Mouse (Mus musculus): Measurements from ENCODE around the gene Prx.
A peak's percentile ranks its signal among the peaks of the same experiment; 100 is the strongest.

Gene Prx

GRCm38 (mm10) chr7:27499036-27499435 is at the start of gene Prx:
TSS of gene Prx (plus strand) at chr7:27499324.
- no peak for DNase-seq

- DNase-seq, result no peak
Observed at GRCm38 (mm10) chr7:27451359-27451758, 47.8 kb upstream of the Prx start.

- DNase-seq, result no peak
Observed at GRCm38 (mm10) chr7:27452206-27452770, 46.8 kb upstream of the Prx start.

GRCm38 (mm10) chr7:27454461-27455121 is 44.5 kb upstream of the Prx start:
- DNase-seq, result no peak

- DNase-seq, result no peak
Observed at GRCm38 (mm10) chr7:27455273-27455672, 43.9 kb upstream of the Prx start.

GRCm38 (mm10) chr7:27458614-27459013 is 40.5 kb upstream of the Prx start:
- no peak for DNase-seq

- no peak for DNase-seq
Observed at GRCm38 (mm10) chr7:27459640-27460039, 39.5 kb upstream of the Prx start.

GRCm38 (mm10) chr7:27460477-27460876 is 38.6 kb upstream of the Prx start:
- DNase-seq, result no peak

- peak; percentile 48 for DNase-seq
Observed at GRCm38 (mm10) chr7:27467648-27468047, 31.5 kb upstream of the Prx start.

DNA sequence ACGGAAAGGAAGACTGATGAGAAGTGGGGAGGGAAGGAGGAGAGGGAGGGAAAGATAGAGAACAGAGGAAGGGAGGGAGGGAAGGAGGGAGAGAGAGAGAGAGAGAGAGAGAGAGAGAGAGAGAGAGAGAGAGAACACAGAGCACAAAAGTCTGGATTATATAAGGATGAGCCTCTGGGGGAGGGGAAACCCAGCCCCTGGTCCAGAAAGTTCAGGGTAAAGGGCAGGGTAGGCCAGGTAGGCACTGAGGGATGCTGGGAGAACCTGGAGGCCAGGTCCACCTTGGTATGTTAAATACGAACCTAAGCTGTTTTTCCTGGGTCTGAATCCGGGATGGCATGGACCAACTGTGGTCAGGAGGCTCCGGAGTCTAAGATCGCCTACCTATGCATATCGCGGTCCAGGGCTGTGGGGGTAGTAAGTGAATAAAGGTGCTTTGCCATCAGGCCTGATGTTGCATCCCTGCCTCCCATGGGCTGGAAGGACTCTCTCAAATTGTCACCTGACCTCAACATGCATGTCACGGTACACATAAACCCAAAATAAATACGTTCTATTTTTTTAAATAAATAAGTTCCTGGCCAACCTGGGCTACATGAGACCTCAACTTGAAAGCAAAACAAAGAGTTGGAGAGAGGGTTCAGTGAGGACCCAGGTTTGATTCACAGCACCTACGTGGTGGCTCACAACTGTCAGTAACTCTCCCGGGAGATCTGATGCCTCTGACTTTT is 27.6 kb upstream of the Prx start:
- peak; percentile 60 for DNase-seq

- peak; percentile 59 for DNase-seq
Observed at GRCm38 (mm10) chr7:27472596-27472995, 26.5 kb upstream of the Prx start.

DNA sequence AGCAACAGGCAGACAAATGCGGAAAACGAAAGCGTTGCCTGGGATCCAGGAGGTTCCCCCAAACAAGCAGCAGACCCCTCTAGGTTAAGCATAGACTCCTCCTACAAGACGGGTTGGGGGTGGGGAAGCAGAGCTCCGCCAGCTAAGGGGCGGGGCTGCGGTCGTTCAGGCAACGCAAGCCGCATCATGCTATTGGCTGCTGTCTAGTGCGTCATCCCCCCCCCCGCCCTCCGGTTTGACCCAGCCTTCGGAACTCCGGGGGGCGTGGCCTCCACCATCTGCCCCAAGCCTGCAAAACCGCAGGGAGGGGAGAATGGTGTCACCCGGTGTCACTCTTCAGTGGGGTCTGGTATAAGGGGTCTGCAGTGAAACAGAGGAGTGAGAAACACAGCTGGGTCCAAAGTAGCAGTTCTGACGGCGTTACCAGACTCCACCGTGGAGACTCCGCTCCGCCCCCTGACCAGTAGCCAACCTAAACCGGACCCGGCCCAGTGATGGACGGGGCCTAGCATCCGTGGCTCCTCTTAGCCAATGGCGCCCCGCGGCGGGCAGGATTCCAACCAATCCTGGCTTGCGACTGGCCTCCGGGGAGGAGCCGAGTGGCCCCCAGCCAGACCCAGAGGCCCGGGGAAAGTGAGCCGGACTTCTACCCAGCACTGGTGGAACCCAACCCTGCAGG is 25.8 kb upstream of the Prx start, which contains the start of gene Sertad3:
TSS of gene Sertad3 (plus strand) at position 613 of the 679 bp plus-strand sequence.
- DNase-seq, result peak; percentile 99

DNA sequence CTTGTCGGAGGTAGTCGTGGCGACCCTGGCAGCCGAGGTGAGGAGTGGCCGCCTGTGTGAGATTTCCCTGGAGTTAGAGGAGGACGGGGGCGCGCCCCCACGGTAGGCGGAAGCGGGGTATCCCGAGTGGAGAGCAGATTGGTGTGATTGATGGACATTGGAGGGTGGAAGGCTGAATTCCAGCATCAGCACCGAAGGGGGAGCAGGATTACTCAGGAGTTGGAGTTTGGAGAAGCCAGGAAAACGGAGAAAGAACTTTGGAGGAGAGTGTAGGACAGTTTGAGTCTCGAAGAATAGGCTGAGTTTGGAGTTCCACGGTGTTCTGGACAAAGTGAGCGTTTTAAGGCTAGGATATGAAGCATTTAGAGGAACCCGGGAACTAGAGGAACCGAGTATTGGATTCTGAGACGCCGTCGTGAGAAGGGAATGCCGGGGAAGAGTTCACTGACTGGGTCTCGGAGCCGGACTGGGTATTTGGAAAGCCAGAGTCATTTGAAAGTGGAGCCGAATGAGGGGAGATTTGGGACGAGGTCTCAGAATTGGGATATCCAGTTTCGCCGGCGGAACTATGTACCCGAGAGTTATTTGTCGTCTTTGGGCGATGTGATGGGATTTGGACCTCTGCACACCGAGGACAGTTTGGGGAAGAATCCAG is 25.2 kb upstream of the Prx start:
- DNase-seq, result no peak

GRCm38 (mm10) chr7:27474490-27474954 is 24.6 kb upstream of the Prx start:
- peak; percentile 98 for DNase-seq

DNA sequence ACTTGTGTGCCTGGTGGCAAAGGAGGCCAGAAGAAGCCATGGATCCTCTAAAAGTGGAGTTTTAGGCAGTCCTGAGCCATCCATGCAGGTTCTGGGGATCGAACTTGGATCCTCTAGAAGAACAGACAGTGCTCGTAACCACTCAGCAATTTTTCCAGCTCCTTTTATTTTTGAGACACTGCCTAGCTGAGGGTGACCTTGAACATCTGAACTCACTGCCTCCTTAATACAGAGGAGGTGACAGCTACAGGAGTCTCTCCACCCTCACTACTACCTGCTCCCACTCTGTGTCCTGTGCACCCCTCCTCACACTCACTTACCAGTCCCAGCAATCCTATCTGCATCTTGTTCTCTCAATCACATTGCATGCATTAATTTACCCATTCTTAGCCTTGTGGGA is 23.5 kb upstream of the Prx start:
- no peak for DNase-seq

GRCm38 (mm10) chr7:27476098-27476635 is 23.0 kb upstream of the Prx start:
- DNase-seq, result no peak

DNA sequence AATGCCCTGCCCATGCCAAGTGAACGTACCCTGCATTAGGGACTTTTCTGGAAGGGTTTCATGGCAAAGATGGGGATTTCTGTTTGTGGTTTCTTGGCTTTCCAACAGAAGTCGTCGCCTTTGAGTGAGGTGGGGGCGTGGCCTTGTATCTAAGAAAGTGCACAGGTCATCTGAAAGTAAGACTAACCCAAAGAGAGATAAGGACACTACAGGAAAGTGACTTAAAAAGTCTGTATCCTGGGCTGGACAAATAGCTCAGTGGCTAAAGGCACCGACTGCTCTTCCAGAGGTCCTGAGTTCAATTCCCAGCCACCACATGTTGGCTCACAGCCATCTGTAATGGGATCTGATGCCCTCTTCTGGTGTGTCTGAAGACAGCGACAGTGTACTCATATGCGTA is 20.6 kb upstream of the Prx start:
- DNase-seq, result no peak

GRCm38 (mm10) chr7:27479750-27480149 is 19.4 kb upstream of the Prx start:
- DNase-seq, result no peak

GRCm38 (mm10) chr7:27480506-27480905 is 18.6 kb upstream of the Prx start:
- DNase-seq, result no peak

DNA sequence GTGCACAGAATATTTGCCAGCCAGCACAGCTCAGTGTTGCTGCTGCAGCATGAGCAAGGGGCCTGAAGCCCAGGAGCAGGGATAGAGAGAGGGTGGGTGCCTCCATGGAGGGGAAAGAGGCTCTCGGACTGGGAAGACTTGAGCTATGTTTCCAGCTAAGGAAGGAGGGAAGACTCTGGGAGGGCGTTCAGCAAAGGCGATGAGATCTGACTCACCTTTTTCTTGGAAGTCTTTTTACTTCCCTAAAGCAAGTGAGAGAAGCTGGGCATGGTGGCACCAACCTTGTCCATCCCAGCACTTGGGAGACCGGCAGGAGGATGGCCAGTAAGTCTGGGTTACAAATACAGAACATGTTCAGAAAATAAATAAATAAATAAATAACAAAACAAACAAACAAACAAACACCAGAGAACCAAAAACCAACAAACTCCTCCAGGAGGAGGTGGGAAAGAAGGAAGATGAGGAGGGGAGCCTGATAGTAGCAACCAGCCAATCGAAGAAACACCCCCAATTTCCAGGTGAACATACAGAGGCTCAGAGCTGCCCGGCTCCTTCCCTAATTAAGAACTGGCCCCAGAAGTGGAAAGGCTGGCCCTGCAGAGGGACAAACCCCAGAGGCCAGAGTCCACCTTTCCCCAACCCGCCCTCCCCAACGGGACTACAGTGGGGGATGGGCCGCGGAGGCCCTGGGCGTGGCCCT is 18.0 kb upstream of the Prx start:
- no peak for DNase-seq

GRCm38 (mm10) chr7:27481627-27481969 is 17.5 kb upstream of the Prx start:
- peak; percentile 82 for DNase-seq

GRCm38 (mm10) chr7:27483860-27484259 is 15.3 kb upstream of the Prx start:
- no peak for DNase-seq

All from cerebellum, adult 9-10 months (tissue).